Mouse (Mus musculus) E14TG2a.4 (cell line): ENCODE data around the gene Pdzd2.

Experiments used
- CTCF ChIP-seq: conservative IDR thresholded peaks from 2 replicates; pipeline ENCODE4 v1.5.1; 2014; ENCODE audit warnings: low read length
- NANOG ChIP-seq: IDR thresholded peaks from 2 replicates; pipeline ENCODE4 v1.6.1; 2014; ENCODE audit warnings: borderline replicate concordance, low read length, mixed read lengths
- POU5F1 ChIP-seq: IDR thresholded peaks from 2 replicates; pipeline ENCODE4 v1.6.1; 2014; ENCODE audit warnings: low read length, borderline replicate concordance

- no peak for TF ChIP-seq CTCF
- TF ChIP-seq POU5F1, result no peak
- TF ChIP-seq NANOG, result no peak
Measured at GRCm38 (mm10) chr15:12435910-12436309, 303.8 kb downstream of the Pdzd2 start.
